Mouse (Mus musculus): ENCODE results near the gene Trim37.

GRCm38 (mm10) chr11:87263946-87264345 lies 137.1 kb downstream of the Trim37 start:
- TF ChIP-seq POLR2A (IDR thresholded peaks at IDR 0.05; ENCODE audit: borderline replicate concordance, control insufficient read depth, low read depth, low read length) (no peak), CTCF (IDR thresholded peaks at IDR 0.05; ENCODE audit: control insufficient read depth, insufficient read depth, low read length) (no peak)

Measured in bone marrow, adult 2 months (tissue).